Mouse (Mus musculus) kidney, postnatal 25 days (tissue): ENCODE data around the gene Casp14.
A peak's percentile ranks its signal among the peaks of the same experiment; 100 is the strongest.
"Not testable (repeated sequence)": the region's sequence is repeated elsewhere in the genome, so short reads cannot be mapped to it uniquely, and the experiment has no call there.

Experiments
- DNase-seq, 2 experiments: peaks; one replicate each; pipeline ENCODE4 v3.0.0; 2021; ENCODE audit warnings: mixed read lengths in 2 of 2

Gene Casp14

GRCm38 (mm10) chr10:78718056-78718455, at the start of gene Casp14:
Casp14 (minus strand) TSS chr10:78718294.
- DNase-seq = no peak

- DNase-seq = no peak
These were observed 47.5 kb upstream of the Casp14 start for GRCm38 (mm10) chr10:78765570-78765969.

- peak; percentile 55 to 76 for DNase-seq
These were observed 37.9 kb upstream of the Casp14 start for GRCm38 (mm10) chr10:78756021-78756420.

GRCm38 (mm10) chr10:78752452-78753191, 34.5 kb upstream of the Casp14 start, which contains the start of gene Ccdc105:
Ccdc105 (minus strand) TSS chr10:78753065.
- no peak for DNase-seq

GRCm38 (mm10) chr10:78748946-78749345, 30.9 kb upstream of the Casp14 start:
- no peak for DNase-seq

- no peak for DNase-seq
These were observed 30.1 kb upstream of the Casp14 start for GRCm38 (mm10) chr10:78748161-78748560.

GRCm38 (mm10) chr10:78747035-78747721, 29.1 kb upstream of the Casp14 start:
- no peak for DNase-seq

GRCm38 (mm10) chr10:78745453-78746232, 27.5 kb upstream of the Casp14 start:
- no peak for DNase-seq

- no peak for DNase-seq
These were observed 25.6 kb upstream of the Casp14 start for GRCm38 (mm10) chr10:78743721-78744120.

GRCm38 (mm10) chr10:78739821-78740220, 21.7 kb upstream of the Casp14 start:
- DNase-seq = no peak

GRCm38 (mm10) chr10:78727876-78728275, 9.8 kb upstream of the Casp14 start:
- no peak for DNase-seq

GRCm38 (mm10) chr10:78727035-78727434, 8.9 kb upstream of the Casp14 start:
- no peak for DNase-seq

GRCm38 (mm10) chr10:78723416-78723815, 5.3 kb upstream of the Casp14 start:
- DNase-seq = no peak

GRCm38 (mm10) chr10:78722654-78723053, 4.6 kb upstream of the Casp14 start:
- DNase-seq = no peak

- no peak for DNase-seq
These were observed 3.9 kb upstream of the Casp14 start for GRCm38 (mm10) chr10:78722036-78722435.

GRCm38 (mm10) chr10:78716231-78716630, 1.9 kb downstream of the Casp14 start:
- no peak for DNase-seq

GRCm38 (mm10) chr10:78715156-78715555, 2.9 kb downstream of the Casp14 start:
- no peak for DNase-seq

GRCm38 (mm10) chr10:78714129-78714528, 4.0 kb downstream of the Casp14 start:
- no peak for DNase-seq

- DNase-seq = no peak
These were observed 7.4 kb downstream of the Casp14 start for GRCm38 (mm10) chr10:78710706-78711105.

GRCm38 (mm10) chr10:78700881-78701280, 17.2 kb downstream of the Casp14 start:
- no peak for DNase-seq

GRCm38 (mm10) chr10:78689973-78690372, 28.1 kb downstream of the Casp14 start:
- no peak for DNase-seq

- no peak for DNase-seq
These were observed 31.0 kb downstream of the Casp14 start for GRCm38 (mm10) chr10:78686995-78687577.

GRCm38 (mm10) chr10:78670121-78670520, 48.0 kb downstream of the Casp14 start:
- DNase-seq = not testable (repeated sequence)
